Mouse (Mus musculus) right cerebral cortex, postnatal 36 days (tissue): ENCODE results near the gene Zfp276.
"Not testable (repeated sequence)": the region's sequence is repeated elsewhere in the genome, so short reads cannot be mapped to it uniquely, and the experiment has no call there.

Source experiments
- DNase-seq, 2 experiments: peaks; one replicate each; pipeline ENCODE4 v3.0.0; 2022; ENCODE audit warnings: low spot score in 2 of 2, mixed read lengths in 1 of 2

The Zfp276 gene

GRCm38 (mm10) chr8:123244382-123244781 is 9.6 kb upstream of the Zfp276 start:
- no peak for DNase-seq

- DNase-seq, result no peak
These were observed 8.5 kb upstream of the Zfp276 start for GRCm38 (mm10) chr8:123245543-123245942.

GRCm38 (mm10) chr8:123247748-123248147 is 6.2 kb upstream of the Zfp276 start:
- DNase-seq, result no peak

GRCm38 (mm10) chr8:123248596-123248995 is 5.4 kb upstream of the Zfp276 start:
- no peak for DNase-seq

- no peak for DNase-seq
These were observed 3.1 kb upstream of the Zfp276 start for GRCm38 (mm10) chr8:123250940-123251339.

- no peak for DNase-seq
These were observed 1.1 kb upstream of the Zfp276 start for GRCm38 (mm10) chr8:123252925-123253324.

- no peak for DNase-seq
These were observed 420 bp upstream of the Zfp276 start for GRCm38 (mm10) chr8:123253451-123254098.

- DNase-seq, result no peak
These were observed 1.2 kb downstream of the Zfp276 start for GRCm38 (mm10) chr8:123255170-123255569.

- DNase-seq, result peak in 1 of 2 experiments; percentile 73
These were observed 3.1 kb downstream of the Zfp276 start for GRCm38 (mm10) chr8:123257114-123257513.

- not testable (repeated sequence) for DNase-seq
These were observed 3.6 kb downstream of the Zfp276 start for GRCm38 (mm10) chr8:123257593-123257992.

- no peak for DNase-seq
These were observed 14.1 kb downstream of the Zfp276 start for GRCm38 (mm10) chr8:123267926-123268656.

GRCm38 (mm10) chr8:123271147-123271546 is 17.2 kb downstream of the Zfp276 start:
- no peak for DNase-seq

GRCm38 (mm10) chr8:123271901-123272300 is 17.9 kb downstream of the Zfp276 start:
- DNase-seq, result no peak

- DNase-seq, result no peak
These were observed 20.5 kb downstream of the Zfp276 start for GRCm38 (mm10) chr8:123274447-123274846.

GRCm38 (mm10) chr8:123275096-123275495 is 21.1 kb downstream of the Zfp276 start:
- no peak for DNase-seq

GRCm38 (mm10) chr8:123278445-123278844 is 24.4 kb downstream of the Zfp276 start:
- no peak for DNase-seq

- no peak for DNase-seq
These were observed 25.8 kb downstream of the Zfp276 start for GRCm38 (mm10) chr8:123279828-123280227.

- no peak for DNase-seq
These were observed 26.5 kb downstream of the Zfp276 start for GRCm38 (mm10) chr8:123280302-123281094.

GRCm38 (mm10) chr8:123282994-123283393 is 29.0 kb downstream of the Zfp276 start:
- not testable (repeated sequence) for DNase-seq

- no peak for DNase-seq
These were observed 30.0 kb downstream of the Zfp276 start for GRCm38 (mm10) chr8:123283991-123284390.

GRCm38 (mm10) chr8:123284493-123284892 is 30.5 kb downstream of the Zfp276 start:
- DNase-seq, result no peak

- no peak for DNase-seq
These were observed 33.4 kb downstream of the Zfp276 start for GRCm38 (mm10) chr8:123287362-123287761.
